Mouse (Mus musculus) lung, adult 18-20 months (tissue): Measurements from ENCODE around the gene Nol8.

Source experiments
- DNase-seq, 2 experiments: peaks; one replicate each; pipeline ENCODE4 v3.0.0; 2022; ENCODE audit warnings: mixed read lengths in 2 of 2

The Nol8 gene

GRCm38 (mm10) chr13:49691056-49691455 lies 38.2 kb downstream of the Nol8 start:
- DNase-seq: no peak

- no peak for DNase-seq
Observed at GRCm38 (mm10) chr13:49703216-49703779, 50.4 kb downstream of the Nol8 start.

- DNase-seq: no peak
Observed at GRCm38 (mm10) chr13:49706032-49706690, 53.3 kb downstream of the Nol8 start.

GRCm38 (mm10) chr13:49708311-49708710 lies 55.4 kb downstream of the Nol8 start:
- DNase-seq: no peak

GRCm38 (mm10) chr13:49712047-49712721 lies 59.3 kb downstream of the Nol8 start:
- DNase-seq: no peak

- DNase-seq: peak; percentile 7 to 48
Observed at GRCm38 (mm10) chr13:49719310-49719709, 66.4 kb downstream of the Nol8 start.
